24 mouse cellular contexts compared by ENCODE assay signal in the genomic region with DNA sequence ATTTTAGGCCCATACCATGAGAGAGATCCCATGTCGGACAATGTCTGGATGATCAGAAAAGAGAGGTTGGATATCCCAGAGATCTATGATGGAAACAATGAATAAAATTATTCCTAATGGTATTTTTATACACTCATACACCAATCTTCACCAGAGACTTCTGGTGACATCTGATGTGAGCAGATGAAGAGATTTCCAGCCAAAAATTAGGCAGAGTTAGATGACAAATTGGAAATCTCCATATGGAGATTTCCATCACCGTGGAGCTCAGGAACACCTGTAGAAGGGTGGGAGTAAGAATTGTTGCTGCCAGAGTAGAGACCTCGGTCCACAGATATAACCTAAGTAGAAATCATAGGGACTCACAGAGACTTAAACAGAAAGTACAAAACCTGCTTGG.
"Had no signal": no experiment of that assay in that cellular context is flagged by ENCODE, and none has a peak within 500 bp of the region (broad histone marks: within the 10 kb centered on the region; RNA-seq: fewer than 3 reads in every experiment).

No protein-coding gene starts in this region.

- H3K9ac ChIP-seq: liver, embryonic 15.5 days; liver, postnatal 0 days; lung, embryonic 15.5 days; midbrain, embryonic 13.5 days; neural tube, embryonic 13.5 days; neural tube, embryonic 15.5 days; stomach, embryonic 15.5 days had no signal

- H3K27me3 ChIP-seq: liver, embryonic 15.5 days; lung, embryonic 15.5 days; megakaryocyte, embryonic 14.5 days; midbrain, embryonic 13.5 days; neural tube, embryonic 13.5 days; neural tube, embryonic 15.5 days; stomach, embryonic 15.5 days had no signal

- H3K4me3 ChIP-seq: liver, embryonic 15.5 days; lung, embryonic 15.5 days; megakaryocyte, embryonic 14.5 days; midbrain, embryonic 13.5 days; myocyte; neural tube, embryonic 13.5 days; neural tube, embryonic 15.5 days; stomach, embryonic 15.5 days had no signal

- ATAC-seq: liver, postnatal 0 days; lung, postnatal 0 days; midbrain, embryonic 13.5 days; midbrain, embryonic 16.5 days had no signal

- DNase-seq: liver, postnatal 0 days; lung, adult 2 months; lung, postnatal 14 days; lung, postnatal 36 days; retina, postnatal 1 day; right cerebral cortex, adult 18-20 months; right cerebral cortex, postnatal 25 days; right cerebral cortex, postnatal 4 days; spleen, adult 18-20 months; thymus, adult 2 months; thymus, postnatal 25 days; thymus, postnatal 4 days had no signal

- H3K27ac ChIP-seq: liver, embryonic 15.5 days; lung, embryonic 15.5 days; macrophage; midbrain, embryonic 13.5 days; neural tube, embryonic 13.5 days; neural tube, embryonic 15.5 days; stomach, embryonic 15.5 days had no signal

- H3K4me1 ChIP-seq: liver, embryonic 15.5 days; lung, embryonic 15.5 days; megakaryocyte, embryonic 14.5 days; midbrain, embryonic 13.5 days; neural tube, embryonic 13.5 days; neural tube, embryonic 15.5 days; stomach, embryonic 15.5 days had no signal

- H3K9me3 ChIP-seq: liver, embryonic 15.5 days; lung, embryonic 15.5 days; megakaryocyte, embryonic 14.5 days; midbrain, embryonic 13.5 days; neural tube, embryonic 13.5 days; neural tube, embryonic 15.5 days; stomach, embryonic 15.5 days had no signal

- H3K4me2 ChIP-seq: liver, embryonic 15.5 days; lung, embryonic 15.5 days; midbrain, embryonic 11.5 days; midbrain, embryonic 13.5 days; neural tube, embryonic 13.5 days; neural tube, embryonic 15.5 days; stomach, embryonic 15.5 days had no signal

- H3K36me3 ChIP-seq: liver, embryonic 15.5 days; lung, embryonic 15.5 days; midbrain, embryonic 13.5 days; neural tube, embryonic 13.5 days; neural tube, embryonic 15.5 days; stomach, embryonic 15.5 days had no signal
